Mouse (Mus musculus) naive thymus-derived CD4-positive, alpha-beta T cell, adult 2 months (primary cell): ENCODE results near the gene Mtmr12.
A peak's percentile ranks its signal among the peaks of the same experiment; 100 is the strongest.

Experiments
- DNase-seq: peaks from one replicate; pipeline ENCODE4 v3.0.0-alpha.2; 2011; ENCODE audit warnings: low read depth

Gene Mtmr12

GRCm38 (mm10) chr15:12279816-12280215, 75.0 kb downstream of the Mtmr12 start:
- no peak for DNase-seq

GRCm38 (mm10) chr15:12284794-12285534, 80.1 kb downstream of the Mtmr12 start:
- peak; percentile 67 for DNase-seq

DNA sequence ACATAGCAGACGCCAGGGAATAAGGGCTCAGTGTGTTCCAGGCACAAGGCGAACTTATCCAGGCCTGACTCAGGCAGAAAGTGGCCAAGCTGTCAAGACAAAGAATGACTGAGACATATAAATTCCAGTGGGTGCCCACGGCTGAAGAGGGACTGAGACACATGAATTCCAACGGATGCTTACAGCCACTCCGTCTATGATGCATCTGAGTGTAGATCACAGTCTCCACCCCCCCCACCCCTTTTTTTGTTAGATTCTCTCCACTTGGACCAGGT, 80.6 kb downstream of the Mtmr12 start:
- no peak for DNase-seq

- DNase-seq, result no peak
These were observed 85.5 kb downstream of the Mtmr12 start for GRCm38 (mm10) chr15:12290330-12290729.

DNA sequence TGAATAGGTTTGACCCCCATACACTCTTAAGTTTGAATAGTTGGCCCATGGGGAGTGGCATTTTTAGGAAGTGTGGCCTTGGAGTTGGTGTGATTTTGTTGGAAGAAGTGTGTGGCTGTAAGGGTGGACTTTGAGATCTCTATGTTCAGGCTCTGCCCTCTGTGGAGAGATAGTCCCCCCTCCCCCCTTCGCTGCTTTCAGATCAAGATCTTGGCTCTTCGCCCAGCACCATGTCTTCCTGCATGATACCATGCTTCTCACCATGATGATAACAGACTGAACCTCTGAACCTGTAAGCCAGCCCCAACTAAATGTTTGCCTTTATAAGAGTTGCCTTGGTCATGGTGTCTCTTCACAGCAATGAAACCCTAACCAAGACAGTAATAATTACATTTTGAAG, 86.9 kb downstream of the Mtmr12 start:
- no peak for DNase-seq

DNA sequence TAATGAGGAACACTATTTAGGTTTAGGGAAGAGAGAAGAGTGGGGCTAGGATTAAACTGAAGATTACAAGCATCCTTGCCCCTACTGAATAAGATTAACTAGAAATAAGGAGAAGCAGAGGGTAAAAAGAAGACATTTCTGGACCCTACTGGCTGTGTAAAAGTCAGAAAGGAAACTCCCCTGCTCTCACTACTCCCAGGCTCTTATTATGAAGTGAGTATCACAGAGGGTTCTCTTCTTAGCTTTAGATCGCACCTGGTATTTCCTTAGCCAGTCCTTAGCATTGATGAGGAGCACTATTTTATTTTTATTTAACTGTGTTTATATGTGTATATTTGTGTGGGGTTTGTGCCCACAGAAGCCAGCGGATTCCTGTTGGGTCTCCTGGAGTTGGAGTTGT, 91.4 kb downstream of the Mtmr12 start:
- no peak for DNase-seq

- DNase-seq, result no peak
These were observed 93.5 kb downstream of the Mtmr12 start for GRCm38 (mm10) chr15:12298231-12298737.

GRCm38 (mm10) chr15:12301771-12302170, 96.9 kb downstream of the Mtmr12 start:
- DNase-seq, result no peak

- no peak for DNase-seq
These were observed 101.6 kb downstream of the Mtmr12 start for GRCm38 (mm10) chr15:12306188-12307071.

DNA sequence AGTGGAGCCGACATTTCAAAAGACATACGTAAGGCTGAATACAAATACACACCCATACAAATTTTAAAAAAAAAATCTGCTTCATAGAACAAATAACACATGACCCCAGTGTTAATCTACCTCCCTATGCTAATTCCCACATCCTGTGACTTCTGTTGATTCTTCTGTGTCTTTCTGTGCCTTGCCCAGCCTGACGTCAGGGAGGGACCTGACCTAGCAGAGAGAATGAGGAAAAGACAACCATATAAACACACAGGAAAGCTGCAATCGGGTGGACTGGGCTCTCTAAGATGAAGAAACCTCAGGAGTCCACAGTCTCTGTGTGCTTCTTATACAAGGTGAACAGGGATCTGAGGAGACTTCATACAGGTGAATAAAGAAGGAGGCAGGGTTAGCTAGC, 102.3 kb downstream of the Mtmr12 start:
- DNase-seq, result no peak

DNA sequence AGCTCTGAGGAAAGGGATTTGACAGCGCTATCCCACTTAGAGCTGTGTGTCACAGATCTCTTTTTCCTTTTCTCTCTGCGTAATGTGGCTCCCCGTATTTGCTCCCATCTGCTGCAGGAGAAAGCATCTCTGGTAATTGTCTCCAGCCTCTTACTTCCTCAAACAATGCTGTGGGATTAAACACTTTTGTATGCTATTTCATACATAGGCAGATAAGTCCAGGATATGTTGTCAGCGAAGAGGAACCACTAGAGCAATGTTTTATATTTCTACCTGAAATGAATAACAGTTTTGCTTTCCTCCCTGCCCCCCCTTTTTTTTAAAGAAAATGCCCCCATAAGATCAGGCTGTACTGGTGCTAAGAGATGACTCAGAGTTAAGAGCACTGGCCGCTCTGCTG, 103.7 kb downstream of the Mtmr12 start:
- no peak for DNase-seq

DNA sequence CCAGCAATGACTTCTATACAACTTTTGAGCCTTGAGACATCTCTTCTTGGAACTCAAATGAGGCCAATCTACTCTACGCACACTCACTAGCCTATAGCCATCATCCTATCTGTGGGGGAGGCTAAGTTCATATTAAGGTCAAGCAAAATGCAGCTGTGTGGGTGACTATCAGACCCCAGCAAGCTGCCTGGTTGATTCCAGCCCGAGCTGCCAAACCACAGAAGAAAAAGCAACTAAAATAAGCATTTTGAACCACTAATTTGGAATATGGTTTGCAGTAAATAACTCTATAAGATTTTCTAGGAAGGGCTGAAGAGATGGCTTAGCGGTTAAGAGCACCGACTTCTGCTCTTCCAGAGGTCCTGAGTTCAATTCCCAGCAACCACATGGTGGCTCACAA, 105.8 kb downstream of the Mtmr12 start:
- no peak for DNase-seq

GRCm38 (mm10) chr15:12311465-12311864, 106.6 kb downstream of the Mtmr12 start:
- no peak for DNase-seq

DNA sequence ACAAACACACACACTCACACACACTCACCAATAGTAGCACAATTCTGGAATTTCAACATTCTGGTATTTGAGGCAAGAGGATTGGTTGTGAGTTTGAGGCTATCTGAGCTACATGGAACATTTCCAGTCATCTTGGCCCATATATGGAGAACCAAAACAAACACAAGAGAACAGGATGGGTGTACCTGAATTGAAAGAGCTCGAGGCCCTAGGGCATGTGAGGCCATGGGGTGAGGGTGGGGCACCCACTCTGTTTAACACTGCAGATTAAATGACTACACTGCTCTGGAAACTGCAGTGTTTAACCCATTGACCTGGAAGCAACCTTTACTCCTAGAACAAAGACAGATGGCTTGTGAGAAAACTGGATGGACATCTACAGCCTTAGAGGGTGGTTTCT, 108.4 kb downstream of the Mtmr12 start:
- DNase-seq, result peak; percentile 51

GRCm38 (mm10) chr15:12314584-12314983, 109.8 kb downstream of the Mtmr12 start:
- no peak for DNase-seq

- no peak for DNase-seq
These were observed 111.2 kb downstream of the Mtmr12 start for GRCm38 (mm10) chr15:12315996-12316395.

DNA sequence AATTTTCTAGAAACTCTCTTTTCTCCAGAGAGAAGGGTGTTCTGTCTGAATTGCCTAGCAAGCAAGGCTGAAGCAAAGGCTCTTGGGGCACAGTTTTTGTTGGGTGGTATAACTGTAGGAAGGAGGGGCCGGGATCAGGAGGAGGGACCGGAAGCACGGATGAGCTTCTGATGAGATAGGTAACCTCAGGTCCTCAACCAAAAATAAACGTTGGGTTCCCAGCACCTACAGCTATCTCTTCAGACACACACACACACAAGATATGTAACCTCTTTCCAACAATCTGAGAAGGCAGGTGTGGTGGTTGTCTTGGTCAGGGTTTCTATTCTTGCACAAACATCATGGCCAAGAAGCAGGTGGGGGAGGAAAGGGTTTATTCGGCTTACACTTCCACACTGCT, 112.5 kb downstream of the Mtmr12 start:
- no peak for DNase-seq

DNA sequence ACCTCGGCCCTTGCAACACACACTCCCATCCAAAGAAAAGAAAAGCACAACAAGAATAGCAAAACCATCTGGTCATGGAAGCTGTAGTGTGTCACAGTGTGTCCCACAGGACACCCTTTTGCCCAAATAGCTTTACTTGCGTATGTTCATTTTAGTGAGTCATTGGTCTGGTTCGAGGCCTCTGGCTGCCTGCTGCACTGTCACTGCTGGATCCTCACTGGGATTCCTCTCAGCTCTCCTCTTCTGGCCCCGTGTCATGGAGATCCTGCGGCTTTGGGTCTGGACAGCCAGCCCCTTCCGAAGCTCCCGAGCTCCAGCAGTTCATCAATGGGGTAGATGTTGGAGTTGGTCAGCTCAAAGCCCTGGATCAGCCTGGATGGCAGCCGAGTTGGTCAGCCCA, 113.6 kb downstream of the Mtmr12 start:
- no peak for DNase-seq

DNA sequence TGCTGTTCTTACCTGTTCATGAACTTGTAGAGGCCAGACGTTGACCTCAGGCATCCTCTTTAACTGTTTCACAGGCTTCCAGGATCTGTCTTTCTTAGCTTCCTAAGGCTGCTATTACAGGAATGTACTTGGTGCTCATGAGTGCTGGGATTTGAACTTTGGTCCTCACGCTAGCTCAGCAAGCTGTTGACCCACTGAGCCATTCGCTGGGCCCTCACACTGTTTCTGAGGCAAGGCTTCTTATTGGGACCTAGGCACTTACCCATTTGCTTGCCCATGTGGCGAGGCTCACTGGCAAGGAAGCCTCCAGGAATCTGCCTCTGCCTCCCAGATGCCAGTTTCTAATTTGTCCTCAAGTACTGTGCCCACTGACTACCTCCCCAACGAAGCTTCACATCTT, 115.1 kb downstream of the Mtmr12 start:
- DNase-seq, result peak; percentile 16

- no peak for DNase-seq
These were observed 115.7 kb downstream of the Mtmr12 start for GRCm38 (mm10) chr15:12320441-12321090.

GRCm38 (mm10) chr15:12321091-12321787, 116.4 kb downstream of the Mtmr12 start, which contains the start of gene Golph3:
TSS of gene Golph3 (plus strand) at chr15:12321450.
- DNase-seq, result peak; percentile 93
